27 mouse cellular contexts compared by ENCODE assay signal in the genomic region with DNA sequence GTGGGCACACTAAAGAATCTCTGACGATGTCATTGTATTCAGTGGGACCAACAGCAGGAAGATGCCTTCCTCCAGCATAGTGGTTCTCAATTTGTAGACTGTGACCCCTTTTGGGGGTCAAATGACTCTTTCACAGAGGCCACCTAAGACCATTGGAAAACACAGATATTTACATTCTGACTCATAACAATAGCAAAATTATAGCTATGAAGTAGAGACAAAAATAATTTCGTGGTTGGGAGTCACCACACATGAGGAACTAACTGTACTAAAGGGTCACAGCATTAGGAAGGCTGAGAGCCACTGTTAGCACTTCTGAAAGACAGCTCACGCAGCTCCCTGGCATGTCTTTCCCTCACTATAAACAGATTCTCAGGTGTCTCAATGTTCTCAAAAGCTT.
"Had no signal": no experiment of that assay in that cellular context is flagged by ENCODE, and none has a peak within 500 bp of the region (broad histone marks: within the 10 kb centered on the region; RNA-seq: fewer than 3 reads in every experiment).

No protein-coding gene starts in this region.

- H3K27me3 ChIP-seq: limb, embryonic 12.5 days; limb, embryonic 13.5 days; limb, embryonic 15.5 days; lung, embryonic 15.5 days; midbrain, embryonic 12.5 days; midbrain, embryonic 13.5 days; midbrain, embryonic 15.5 days had no signal

- H3K9me3 ChIP-seq: limb, embryonic 10.5 days; limb, embryonic 12.5 days; limb, embryonic 13.5 days; limb, embryonic 15.5 days; liver, embryonic 12.5 days; liver, embryonic 13.5 days; liver, embryonic 15.5 days; lung, embryonic 15.5 days; megakaryocyte, embryonic 14.5 days; midbrain, embryonic 10.5 days; midbrain, embryonic 12.5 days; midbrain, embryonic 13.5 days; midbrain, embryonic 15.5 days had no signal

- H3K4me1 ChIP-seq: liver, embryonic 12.5 days; liver, embryonic 13.5 days; liver, embryonic 15.5 days; lung, embryonic 15.5 days; midbrain, embryonic 10.5 days; midbrain, embryonic 12.5 days; midbrain, embryonic 13.5 days; midbrain, embryonic 15.5 days had no signal

- DNase-seq: left cerebral cortex, postnatal 4 days; liver; liver, embryonic 13.5 days; liver, postnatal 0 days; lung, adult 18-20 months; lung, adult 2 months; lung, embryonic 14.5 days; lung, postnatal 10 days; lung, postnatal 14 days; lung, postnatal 36 days; lung, postnatal 4 days; midbrain, embryonic 14.5 days had no signal

- H3K27ac ChIP-seq: limb, embryonic 12.5 days; limb, embryonic 13.5 days; limb, embryonic 15.5 days; liver, embryonic 12.5 days; liver, embryonic 13.5 days; liver, embryonic 14.5 days; liver, embryonic 15.5 days; lung, embryonic 15.5 days; macrophage; midbrain, embryonic 12.5 days; midbrain, embryonic 13.5 days; midbrain, embryonic 15.5 days had no signal

- H3K4me3 ChIP-seq: limb, embryonic 12.5 days; limb, embryonic 13.5 days; limb, embryonic 15.5 days; liver, embryonic 12.5 days; liver, embryonic 13.5 days; liver, embryonic 15.5 days; lung, embryonic 15.5 days; midbrain, embryonic 10.5 days; midbrain, embryonic 12.5 days; midbrain, embryonic 13.5 days; myocyte had no signal

- H3K36me3 ChIP-seq: limb, embryonic 10.5 days; limb, embryonic 12.5 days; limb, embryonic 13.5 days; limb, embryonic 15.5 days; liver, embryonic 12.5 days; liver, embryonic 13.5 days; liver, embryonic 15.5 days; lung, embryonic 15.5 days; midbrain, embryonic 10.5 days; midbrain, embryonic 12.5 days; midbrain, embryonic 13.5 days; midbrain, embryonic 15.5 days had no signal

- H3K9ac ChIP-seq: limb, embryonic 15.5 days; liver, embryonic 12.5 days; liver, embryonic 13.5 days; liver, embryonic 14.5 days; liver, embryonic 15.5 days; liver, postnatal 0 days; lung, embryonic 14.5 days; lung, embryonic 15.5 days; midbrain, embryonic 13.5 days had no signal
